Mouse (Mus musculus) gastrocnemius, postnatal 10 days (tissue): ENCODE data around the gene Pnliprp2. TPM values are rescaled to one million over a fixed set of nuclear protein-coding genes. Genes with fewer than 3 reads are reported as not detected.

ENCODE experiments used
- DNase-seq: peaks from one replicate; pipeline ENCODE4 v3.0.0; 2021; ENCODE audit warnings: mixed read lengths
- long read RNA-seq, 2 experiments: library from polyadenylated mRNA; stranded (forward); transcript quantifications; one replicate each; pipeline ENCODE4 v2.0.0; 2021
- total RNA-seq, 2 experiments: library from RNA; stranded (reverse); gene quantifications; 2 replicates each; pipeline ENCODE4 v1.2.3; 2021

The Pnliprp2 gene
- not detected for total RNA-seq
- long read RNA-seq, experiment 1 = 0 reads
- long read RNA-seq, experiment 2 = 0 reads

DNA sequence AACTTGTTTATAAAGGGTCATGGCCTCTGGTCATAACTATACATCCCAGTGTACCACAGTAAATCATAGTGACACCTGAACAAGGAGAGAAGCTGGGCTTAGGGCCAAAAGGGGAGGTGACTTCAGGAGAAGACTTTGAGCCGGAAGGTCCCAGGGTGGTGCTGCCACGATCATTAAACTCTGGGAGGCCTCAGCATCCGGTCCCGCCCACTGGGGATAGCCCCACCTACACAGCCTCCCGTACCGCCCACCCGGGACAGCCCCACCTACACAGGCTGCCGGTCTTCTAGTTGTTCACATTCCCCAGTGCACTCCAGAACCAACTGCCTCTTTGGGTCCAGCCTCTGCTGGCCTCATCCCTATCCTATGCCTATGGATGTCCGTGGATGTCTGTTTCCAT, at the start of gene Pnliprp2:
TSS of gene Pnliprp2 (plus strand) at position 297 of the 400 bp plus-strand sequence.
- no peak for DNase-seq

DNA sequence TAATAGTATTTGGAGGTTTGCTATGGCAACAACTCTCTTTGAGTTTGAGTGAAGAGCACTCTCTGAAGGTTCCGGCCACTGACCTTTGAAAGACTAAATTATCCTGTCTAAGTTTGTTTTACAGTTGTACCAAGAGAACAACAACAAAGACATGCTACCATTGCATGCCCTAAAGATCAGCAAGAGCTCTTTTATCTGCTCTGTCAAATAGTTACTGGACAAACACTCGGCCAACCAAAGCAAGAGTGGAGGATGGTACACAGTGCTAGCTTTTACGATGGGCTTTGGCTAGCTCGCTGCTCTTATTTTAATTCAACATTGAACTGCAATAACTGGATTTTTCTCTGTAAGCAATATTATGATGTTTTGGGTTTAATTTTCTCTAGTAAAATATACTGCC, 41.6 kb upstream of the Pnliprp2 start:
- DNase-seq = no peak

DNA sequence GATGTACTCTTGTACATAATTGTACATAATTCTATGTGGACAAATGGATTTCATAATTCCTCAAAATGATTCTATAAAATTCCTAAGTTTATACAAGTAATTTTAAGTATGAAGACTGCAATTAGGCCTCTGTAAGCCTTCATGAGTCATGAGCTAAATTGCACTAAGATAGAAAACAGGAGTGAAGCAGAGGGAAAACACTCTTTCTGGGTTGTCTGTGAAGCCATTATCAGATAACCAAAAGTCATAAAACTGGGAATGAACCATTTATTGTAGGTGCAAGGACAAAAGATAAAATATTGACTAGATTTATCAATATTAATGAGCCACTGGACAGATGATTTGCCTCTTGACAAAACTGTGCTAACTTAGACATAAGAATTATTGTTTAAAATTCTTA, 39.1 kb upstream of the Pnliprp2 start:
- no peak for DNase-seq

DNA sequence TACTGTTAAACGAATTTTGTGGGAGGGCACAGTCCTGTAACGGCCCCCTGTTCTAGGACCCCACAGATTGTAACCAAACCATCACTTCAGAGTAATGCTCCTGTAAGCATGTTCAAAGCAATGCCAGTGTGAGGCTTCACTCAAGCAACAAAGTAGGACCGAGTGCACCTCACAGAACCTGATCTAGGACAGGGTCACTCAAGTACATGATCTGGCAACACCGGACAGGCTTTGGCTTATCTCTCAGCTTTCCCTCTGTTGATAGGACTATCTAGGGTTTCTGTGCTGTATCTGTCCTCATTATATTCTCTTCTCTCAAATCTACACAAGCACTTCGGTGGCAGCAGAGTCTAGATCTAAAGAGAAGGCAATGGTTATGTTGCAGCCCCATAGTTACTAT, 33.0 kb upstream of the Pnliprp2 start:
- DNase-seq = no peak

DNA sequence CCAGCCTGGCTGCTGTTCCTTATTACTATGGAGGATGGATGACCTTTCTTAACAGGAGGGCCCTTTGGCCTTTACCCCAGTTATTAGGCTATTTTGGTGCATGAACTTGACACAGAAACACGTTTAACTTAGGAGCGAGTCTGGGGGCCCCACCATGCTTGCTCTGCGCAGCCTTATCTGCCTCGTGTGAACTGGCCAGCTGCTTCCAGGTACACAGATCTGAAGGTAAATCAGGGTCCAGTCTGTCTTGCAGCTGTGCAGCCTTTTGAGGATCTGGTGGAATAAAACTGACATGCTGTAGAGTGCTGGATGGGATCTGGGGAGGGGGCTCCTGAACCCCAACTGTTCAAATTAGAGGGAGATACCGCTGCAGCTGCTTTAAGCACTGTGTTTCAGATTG, 31.8 kb upstream of the Pnliprp2 start:
- DNase-seq = no peak

DNA sequence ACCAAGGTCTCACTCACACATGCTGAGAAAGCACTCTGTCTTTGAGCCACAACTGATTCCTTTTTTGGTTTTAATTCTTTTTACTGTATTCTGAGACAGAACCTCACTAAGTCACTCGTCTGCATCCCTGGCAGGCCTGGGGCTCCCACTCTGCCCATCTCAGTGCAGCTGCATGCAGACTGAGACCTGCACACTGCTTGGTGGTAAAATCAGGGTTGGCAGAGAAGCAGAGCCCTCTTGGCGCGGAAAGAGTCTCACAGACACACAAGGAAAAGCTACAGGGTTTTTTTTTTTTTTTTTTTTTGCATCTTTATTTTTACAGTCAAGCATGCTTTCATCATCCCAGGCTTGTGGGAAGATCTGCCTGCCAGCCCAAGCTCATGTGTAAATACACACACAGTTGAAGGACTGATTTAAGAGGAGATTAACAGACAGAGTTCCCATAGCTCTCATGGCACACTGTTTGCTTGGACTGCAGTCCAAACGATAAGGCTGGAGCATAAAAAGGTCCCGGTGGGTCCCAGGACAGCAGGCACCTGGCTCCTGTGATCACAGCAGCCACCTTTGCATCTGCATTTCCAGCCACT, 31.0 kb upstream of the Pnliprp2 start, which contains the start of gene Pnliprp1:
TSS of gene Pnliprp1 (plus strand) at position 443 of the 587 bp plus-strand sequence.
- no peak for DNase-seq

DNA sequence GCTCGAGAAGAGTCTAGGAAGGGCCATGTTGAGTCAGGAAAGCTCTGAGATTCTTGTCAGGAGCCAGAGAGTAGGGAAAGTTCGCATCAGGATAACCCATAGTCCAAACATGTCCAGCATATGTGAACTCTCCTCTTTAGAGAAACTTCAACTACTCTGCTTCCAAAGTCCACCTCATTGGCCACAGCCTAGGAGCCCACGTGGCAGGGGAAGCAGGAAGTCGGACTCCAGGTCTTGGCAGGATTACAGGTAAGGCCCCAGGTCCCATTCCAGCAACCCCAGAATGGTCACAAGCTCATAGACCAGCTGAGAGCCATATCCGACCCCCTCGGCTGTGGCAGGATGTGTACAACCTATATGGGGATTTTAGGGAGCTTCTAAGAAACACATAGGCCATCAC, 26.3 kb upstream of the Pnliprp2 start:
- no peak for DNase-seq

DNA sequence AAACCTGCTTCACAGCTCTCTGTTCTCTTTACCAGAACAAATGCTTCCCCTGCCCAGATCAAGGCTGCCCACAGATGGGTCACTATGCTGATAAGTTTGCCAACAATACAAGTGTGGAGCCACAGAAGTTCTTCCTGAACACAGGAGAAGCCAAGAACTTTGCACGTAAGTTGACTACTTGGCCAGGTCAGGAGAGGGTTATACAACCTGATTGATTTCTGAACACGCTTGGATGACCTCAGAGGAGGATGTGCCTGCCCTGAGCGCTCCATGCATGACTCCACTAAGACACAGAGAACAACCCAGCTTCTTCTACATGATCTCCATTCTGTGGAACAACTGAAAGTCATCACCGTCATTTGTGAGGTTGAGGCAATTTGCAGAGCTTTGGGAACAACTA, 21.4 kb upstream of the Pnliprp2 start:
- DNase-seq = no peak

DNA sequence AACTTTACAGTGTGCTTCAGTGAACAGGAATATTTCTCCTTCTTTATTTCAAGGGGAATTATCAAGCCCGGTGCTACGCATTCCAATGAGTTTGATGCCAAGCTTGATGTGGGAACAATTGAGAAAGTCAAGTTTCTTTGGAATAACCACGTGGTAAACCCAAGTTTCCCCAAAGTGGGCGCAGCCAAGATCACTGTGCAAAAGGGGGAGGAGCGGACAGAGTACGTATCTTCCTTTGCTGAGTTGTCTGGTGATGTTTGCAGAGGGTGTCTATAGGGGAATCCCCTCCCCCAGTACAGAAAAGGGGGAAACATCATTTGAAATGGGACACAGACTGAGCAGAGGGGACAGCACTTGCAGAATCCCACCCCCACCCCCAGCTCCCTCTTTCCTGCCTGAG, 18.5 kb upstream of the Pnliprp2 start:
- DNase-seq = no peak

DNA sequence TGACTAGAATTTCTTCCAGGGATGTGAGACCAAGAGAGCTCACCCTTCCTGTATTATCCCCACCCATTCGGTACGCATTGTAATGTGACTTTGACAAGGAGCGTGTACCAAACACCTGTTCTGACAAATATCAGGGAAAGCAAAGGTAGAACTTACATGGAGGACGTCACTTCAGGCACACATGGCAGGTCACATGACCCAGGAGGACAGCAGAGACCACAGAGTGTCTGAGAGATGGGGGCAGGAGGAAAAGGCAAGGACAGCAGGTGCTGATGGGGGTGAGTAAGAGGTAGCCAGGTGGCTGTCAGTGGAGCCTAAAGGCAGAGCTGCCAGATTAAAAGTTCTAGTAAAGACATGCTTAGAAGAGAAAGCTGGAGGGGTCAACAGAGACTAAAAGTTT, 16.8 kb upstream of the Pnliprp2 start:
- DNase-seq = no peak

DNA sequence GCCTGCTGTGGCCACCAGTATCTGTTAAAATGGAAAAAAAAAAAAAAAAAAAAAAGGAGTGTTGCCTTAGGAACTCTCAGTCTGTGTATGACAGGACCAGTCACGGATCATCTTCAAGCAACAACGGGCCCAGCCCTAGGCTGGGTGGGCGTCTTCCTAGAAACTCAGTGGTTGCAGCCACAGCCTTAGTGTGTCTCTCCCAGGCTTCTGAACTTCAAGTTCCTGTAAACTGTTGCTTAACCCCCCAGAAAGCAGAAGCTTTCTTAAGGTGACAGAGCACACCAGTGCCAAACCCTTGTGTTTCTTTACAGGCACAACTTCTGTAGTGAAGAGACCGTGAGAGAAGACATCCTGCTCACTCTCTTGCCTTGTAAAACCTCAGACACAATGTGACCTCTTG, 15.8 kb upstream of the Pnliprp2 start:
- DNase-seq = no peak

DNA sequence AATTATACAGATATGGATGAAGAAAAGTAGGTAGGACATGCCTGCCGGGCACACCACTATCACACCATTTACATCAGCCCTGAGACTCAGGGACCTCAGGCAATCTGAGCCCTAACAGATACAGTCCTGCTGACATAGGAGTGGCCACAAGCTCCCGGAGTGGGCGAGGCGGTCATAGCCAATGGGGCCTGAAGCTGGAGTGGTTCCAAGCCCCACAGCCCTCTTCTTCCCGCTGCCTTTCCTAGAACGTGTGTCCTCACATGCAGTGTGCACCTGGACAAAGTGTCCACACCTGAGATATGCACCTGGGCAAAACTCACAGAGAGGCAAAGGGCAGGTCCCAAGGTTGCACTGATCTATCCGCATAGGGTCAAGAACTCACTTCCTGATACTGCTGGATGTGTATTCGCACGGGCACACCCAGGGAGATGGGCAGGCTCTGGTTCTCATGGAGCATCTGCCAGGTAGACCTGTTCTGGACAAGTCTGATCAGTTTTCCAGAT, 12.0 kb upstream of the Pnliprp2 start:
- no peak for DNase-seq

DNA sequence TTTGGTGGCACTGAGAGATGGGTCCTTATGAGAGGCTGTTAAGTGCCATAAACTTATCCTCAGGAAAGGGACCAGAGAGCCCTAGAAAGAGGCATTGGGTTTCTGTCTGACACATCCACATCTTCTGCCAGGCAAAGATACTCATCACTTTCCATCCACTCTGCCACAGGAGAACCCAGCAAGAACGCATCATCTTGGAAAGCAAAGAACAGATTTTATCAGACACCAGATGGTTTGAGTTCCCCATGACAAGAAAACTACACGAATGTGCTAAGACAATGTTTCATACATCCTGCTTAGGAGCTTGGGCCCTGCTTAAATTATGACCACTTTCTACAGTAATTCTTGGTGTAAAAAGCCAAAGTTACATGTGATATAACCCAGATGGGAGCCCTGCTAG, 8.7 kb upstream of the Pnliprp2 start:
- DNase-seq = no peak

DNA sequence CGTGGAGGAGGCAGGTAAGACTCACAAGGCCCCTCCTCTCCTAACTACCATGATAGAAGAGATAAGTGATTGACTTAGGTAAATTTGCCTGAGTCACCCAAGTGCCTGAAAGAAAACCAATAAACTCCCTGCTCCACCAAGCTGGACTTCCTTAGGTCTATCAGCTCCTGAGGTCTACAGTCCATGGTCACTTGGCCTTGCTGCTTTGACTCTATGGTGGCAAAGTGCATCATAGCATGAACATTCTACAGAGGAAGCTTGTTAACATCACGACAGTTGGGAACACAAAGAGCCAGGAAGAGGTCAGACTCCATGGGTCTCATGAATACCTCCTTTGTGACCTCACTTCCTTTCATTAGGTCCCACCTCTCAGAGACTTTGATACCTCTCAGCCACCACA, 8.0 kb upstream of the Pnliprp2 start:
- DNase-seq = no peak

DNA sequence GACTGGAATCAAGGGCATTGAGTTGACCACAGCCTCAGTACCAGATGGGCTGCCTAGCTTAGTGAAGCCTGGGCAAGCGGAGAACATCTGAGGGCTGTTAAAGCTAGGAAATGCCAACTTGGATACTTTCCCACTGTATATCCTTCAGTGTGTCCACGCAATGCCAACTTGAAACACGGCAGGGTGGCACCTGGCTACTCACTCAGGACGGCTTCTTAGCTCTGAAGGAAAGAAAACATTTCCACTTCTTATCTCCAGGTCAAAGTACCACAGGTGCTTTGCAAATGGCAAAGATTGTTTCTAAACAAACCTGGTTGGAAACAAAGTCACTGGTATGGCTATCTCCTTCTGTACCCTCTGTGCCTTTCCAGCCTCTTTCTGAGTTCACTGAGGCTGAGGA, 648 bp upstream of the Pnliprp2 start:
- no peak for DNase-seq

DNA sequence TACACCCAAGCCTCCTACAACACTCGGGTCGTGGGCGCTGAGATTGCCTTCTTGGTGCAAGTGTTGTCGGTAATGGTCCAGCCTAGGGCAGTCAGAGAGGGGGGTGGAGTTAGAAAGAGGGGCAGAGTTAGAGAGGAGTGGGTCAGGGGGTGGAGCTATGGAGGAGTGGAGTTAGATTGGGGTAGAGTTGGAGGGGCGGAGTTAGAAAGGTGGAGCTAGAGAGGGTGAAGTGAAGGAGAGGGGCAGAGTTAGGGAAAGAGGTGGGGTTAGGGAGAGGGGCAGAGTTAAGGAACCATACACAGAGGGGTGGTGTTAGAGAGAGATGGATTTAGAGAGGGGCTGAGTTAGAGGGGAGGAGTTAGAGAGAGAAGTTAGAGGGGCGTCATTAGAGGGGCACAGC, 2.8 kb downstream of the Pnliprp2 start:
- DNase-seq = no peak

DNA sequence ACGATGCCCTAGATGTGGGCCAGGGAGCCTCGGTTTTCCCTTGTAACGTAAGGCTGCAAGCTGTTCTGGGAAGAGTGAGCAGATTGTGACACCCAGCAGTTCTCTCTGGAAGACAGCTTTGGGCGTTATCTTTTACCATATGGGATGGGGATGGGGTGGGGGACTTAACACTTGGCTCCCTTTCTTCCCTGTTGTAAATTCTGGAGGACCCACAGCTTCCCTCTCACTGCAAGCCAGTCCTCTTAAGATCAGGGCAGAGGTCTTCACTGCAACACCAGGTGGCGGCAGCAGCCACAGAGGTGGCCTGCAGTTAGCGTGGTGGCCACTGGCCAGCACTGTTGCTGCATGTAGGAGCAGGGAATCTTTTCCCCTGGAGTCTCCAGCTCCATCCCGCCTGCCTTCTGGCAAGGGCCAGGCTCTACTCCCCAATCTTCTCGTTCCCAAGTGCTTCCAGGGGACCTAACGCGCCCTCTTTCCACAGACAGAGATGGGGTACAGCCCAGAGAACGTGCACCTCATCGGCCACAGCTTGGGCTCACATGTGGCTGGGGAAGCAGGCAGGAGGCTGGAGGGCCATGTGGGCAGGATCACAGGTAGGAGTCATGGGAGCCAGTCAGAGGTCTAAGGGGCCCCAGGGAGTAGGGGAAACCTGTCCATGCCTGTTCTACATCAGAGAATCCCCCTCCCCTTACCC, 3.5 kb downstream of the Pnliprp2 start:
- DNase-seq = peak; percentile 69

DNA sequence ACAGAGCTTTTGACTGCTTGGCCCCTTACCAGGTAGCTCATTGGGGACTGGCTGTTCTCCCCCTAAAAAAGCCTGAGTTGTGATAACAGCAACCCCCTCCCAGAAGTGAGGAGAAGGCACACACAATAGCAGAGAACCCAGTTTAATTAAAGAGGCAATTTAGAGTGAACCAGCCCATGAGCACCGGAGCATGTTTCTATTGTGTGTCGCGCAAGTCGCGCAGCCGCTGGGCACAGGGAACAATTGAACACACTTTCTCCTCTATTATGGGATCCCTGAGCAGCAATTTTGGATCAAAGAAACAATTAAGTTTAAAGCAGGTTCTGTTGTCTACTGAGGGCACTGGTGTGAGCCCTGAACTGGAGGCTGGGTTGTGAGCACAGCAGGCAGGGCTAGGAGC, 7.8 kb downstream of the Pnliprp2 start:
- DNase-seq = no peak

DNA sequence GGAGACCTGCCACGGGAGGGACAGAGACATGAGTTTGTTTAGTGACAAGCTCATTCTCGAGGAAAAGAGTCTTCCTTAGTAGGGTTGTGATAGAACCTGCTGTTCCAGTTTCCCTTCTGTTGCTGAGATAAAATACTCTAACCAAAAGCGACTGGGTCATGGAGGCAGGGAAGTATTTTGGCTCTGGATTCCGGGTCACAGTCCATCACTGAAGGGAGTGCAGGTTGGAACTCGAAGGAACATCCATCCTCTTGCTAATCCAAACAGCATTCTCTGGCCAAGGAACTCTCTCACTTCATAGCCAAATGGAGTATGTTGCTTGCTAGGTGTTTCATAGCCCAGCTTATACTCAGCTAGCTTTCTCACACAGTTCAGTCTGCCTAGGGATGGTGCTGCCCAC, 16.9 kb downstream of the Pnliprp2 start:
- DNase-seq = no peak

DNA sequence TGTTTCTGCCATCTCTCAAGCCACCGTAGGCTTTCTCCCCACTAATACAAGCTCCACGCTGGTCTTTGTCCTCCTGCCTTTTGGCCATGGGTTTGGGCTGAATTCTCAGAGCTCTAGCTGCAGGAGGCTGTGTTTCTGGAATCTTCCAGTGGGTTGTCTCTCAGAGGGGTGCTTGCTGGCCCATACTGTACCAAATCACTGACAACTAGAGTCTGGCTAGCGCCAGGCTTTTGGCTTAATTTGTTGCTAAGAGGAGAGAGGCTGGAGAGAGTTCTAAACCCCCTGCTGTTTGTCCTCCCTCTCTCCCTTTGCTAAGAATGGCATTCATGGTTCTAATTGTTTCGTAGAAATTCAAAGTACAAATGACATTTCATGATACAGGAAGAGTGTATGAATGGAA, 22.0 kb downstream of the Pnliprp2 start:
- no peak for DNase-seq

DNA sequence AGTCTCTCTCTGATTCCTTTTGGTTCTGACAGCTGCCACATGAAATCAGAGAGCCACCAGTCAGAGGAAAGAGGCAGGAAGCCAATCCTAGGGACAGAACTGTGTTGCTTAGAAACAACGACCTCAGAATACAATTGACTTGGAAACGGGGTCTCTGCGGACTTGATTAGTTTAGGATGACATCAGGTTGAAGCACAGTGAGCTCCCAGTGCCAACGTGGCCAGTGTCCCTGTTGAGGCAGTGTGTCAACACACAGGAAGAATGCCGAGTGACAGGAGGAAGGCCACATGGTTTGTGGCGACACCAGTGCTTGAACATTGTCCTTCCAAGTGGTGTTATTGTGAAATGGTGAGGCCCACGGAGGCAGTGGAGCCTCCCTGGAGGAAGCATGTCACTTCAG, 24.4 kb downstream of the Pnliprp2 start:
- no peak for DNase-seq

DNA sequence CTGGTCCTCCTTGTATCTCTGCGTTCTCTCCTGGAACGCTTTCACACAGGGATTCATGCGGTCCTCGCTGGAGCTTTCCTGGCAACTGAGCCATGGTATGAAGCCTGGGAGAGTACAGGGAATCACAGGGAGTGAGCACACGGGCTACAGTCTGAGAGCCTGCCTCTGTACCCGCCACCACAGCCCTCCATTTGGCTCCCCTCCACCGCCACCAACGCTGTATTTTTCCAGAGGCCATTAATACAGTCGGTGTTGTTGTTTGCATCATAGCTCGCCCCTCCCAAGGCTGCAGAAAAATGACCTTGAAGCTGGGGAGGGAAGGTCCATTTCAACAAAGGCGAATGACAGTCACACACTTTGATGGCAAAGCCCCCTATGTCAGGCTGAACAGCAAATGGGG, 29.7 kb downstream of the Pnliprp2 start:
- DNase-seq = no peak

DNA sequence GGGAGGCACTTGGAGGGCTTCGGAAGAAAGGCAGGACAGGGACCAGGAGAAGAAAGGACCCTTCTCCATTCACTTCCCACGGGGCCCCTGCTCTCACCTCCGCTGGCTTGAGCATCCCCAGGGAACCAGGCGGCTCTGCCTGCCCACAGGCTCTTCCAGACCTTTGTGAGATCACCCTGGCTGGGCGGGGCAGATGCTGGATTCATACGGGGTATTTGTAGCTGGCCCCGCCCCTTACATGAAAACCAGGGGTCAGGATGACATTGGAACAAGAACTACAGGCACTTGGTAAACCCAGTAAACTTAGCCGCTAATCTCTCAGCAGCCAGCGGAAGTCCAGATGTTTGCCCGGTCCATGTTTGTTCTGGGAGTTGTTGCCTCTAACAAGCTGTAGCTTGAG, 34.8 kb downstream of the Pnliprp2 start, which contains the start of gene 1700019N19Rik:
TSS of gene 1700019N19Rik (minus strand) at position 178 of the 400 bp plus-strand sequence.
- DNase-seq = no peak

DNA sequence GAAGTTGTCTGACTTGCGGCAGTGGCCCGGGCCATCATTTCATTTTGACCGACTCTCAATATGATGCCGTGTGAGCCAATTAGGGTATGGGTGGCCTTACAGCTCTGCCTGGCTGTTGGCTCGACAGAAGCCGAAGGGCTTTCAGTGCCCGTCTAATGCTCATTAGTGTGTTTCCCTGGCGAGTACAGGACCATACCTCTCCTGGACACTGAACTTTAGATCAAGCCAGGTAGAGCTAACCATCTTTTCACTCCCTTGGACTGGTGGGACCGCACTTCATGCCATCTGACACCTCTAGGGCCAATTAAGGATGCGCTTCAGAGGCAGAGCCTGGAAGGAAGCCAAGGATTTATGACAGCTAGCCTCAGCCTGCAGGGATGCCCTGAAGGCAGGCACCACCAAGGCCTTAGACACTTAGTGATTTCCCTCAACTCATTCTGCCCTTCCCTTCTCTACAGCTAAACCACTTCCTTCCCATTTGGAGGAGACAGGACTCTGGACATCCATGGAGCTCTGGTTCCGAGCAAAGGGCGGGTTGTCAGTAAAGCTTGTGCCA, 35.7 kb downstream of the Pnliprp2 start:
- DNase-seq = no peak
